Mouse (Mus musculus) cerebellum, adult 9-10 months (tissue): ENCODE results near the gene March1.

Experiments used
- DNase-seq: peaks from one replicate; pipeline ENCODE4 v3.0.0; 2022

March1 gene

DNA sequence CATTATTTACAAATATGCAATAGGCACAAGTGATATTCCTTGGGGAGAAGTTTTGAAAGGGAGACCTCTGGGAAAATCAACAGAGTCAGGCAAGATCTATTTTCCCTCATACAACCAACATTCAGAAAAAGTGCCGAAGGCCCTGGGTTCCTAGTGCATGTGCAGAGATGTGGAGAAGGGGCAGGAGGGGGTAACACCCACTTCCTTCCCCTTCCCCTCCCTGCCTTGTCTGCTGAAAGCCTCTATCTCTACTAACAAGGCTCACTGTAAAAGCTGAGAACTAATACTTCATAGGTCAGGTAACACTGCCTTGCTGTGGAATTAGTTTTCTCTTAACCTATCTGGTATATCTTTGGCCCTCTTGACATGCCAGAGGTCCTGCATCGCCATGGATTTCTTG lies 812.9 kb downstream of the March1 start:
- no peak for DNase-seq

DNA sequence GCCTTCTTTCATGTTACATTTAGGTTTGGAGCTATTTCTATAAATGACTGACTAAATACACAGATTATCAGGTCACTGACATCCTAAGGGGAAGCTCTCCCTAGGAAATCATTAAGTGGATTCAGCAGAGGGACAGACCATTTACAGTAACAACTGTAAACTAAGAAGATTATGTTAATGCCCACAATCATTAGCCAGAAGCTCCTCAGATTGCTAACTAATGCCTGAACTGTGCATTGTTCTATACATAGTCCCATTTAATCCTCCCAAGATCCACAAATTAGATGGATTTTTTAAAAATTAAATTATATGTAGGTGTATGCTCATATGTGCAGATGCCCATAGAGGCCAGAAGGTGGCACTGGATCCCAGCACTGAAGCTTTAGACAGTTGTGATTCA lies 815.9 kb downstream of the March1 start:
- DNase-seq, result no peak

DNA sequence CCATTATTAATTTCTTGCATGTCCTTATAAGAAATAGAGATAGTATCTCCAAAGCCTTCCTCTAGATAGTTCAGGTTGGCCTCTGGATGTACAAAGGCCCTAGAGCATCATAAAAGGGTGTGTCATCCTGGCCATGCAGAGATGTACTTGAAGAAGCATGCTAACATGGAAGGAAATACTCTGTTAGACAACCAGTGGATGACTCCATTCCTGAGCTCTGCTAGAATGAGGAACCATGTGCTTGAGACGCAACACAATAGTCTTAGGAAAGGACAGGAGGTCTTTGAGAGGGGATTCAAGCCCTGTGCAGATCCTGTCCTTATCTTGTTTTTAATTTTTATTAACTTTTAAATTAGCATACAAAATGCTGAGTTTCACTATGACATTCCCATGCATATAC lies 819.1 kb downstream of the March1 start:
- DNase-seq, result no peak

DNA sequence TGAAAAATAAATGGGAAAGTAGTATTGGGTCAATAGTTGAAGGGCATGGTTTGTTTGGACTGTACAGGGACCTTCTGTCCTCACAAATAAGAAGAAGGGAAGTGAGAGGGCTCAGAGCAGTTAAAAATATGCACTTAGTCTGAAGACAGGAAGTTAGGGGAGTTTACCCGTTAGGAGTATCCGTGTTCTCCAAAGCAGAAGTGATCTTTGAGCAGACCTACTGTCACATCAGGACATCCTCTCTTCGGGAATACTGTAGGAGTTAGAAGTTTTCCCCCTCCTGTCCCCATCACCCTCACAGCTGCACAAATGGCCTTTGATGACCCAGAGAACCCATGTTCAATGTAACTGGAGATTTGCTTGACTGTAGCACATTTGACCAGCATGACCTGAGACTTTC lies 820.2 kb downstream of the March1 start:
- DNase-seq, result no peak

DNA sequence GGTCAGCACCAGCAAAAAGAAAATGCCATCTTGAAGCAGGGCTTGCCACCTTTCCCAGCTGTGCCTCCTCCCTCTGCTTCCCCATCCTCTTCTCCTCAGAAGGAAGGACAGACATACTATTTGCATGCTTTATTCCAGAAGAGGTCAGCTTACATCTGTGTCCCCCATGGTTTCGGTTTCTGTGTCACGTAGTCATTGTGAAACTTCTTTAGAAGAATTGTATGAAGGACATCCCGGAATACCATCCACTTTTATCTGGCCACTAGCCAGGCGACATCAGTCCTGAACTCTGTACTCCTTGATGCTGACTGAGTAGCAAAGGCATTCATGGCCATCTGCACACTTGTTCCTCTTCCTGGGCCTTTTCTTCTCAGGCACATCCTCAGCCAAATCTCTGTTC lies 820.8 kb downstream of the March1 start:
- DNase-seq, result no peak

DNA sequence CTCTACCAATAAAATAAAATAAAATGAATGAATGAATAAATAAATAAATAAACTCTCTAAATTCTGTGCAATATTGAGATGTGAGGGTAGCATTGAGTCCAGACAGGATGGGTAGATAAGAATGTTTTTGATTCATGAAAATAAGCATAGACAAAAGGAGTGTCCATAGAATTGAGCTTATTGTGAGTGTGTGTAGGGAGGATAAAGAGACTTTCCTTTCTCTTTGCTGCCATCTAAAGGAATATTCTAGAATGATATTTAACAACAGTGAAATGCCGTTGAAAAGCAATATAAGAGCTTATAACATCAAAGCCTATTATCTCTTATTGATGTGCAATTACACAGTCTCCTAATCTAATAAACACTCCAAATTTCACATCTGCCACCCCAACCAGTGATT lies 823.4 kb downstream of the March1 start:
- peak; percentile 16 for DNase-seq

DNA sequence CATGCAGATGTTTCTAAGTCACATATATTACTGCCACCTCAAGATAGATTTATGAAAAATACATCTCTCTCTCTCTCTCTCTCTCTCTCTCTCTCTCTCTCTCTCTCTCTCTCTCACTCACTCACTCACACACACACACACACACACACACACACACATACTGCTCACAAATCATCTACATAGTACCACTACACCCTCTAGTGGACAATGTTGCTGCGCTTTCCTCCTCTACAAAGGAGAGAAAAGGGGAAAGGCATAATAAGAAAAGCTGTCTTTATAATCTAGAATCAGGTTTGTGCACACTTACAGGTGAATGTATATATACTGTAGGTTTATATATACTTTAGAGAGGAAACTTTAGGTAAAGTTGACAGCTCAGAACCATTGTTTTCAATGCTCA lies 825.1 kb downstream of the March1 start:
- peak; percentile 19 for DNase-seq

DNA sequence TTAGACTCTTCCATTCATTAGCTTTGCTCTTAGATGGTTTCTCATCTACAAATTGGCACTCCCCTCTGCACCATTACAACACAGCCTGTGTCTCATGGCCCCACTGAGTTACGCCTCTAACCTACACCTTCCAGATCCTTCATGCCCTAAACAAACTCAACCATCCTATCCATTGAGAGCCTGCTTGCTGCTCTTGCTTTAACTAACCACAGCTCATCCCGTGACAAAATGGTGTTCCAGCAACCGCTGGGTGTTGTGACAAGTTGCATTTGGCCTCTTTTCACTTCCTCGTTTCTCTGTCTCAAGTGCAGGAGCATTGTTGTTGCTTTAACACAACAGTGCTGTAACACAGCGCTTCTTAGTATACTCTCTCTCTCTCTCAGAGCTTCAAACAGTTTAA lies 826.4 kb downstream of the March1 start:
- DNase-seq, result no peak

DNA sequence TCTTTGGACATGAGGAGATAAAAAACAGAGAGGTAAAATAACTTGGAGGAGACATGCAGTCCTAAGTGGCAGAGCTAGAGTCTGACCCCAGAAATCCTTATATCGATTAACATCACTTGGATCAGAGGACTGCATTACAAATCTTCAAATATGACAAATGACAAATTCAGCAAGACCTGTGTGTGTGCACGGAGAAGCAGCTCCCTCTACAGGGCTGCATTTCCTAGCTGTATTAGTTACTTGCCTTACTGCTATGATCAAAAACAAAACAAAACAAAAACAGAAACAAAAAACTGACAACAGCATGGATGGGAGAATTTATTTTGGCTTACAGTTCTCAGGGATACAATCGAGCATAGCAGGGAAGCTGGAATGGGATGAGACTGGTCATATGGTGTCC lies 827.7 kb downstream of the March1 start:
- DNase-seq, result no peak

DNA sequence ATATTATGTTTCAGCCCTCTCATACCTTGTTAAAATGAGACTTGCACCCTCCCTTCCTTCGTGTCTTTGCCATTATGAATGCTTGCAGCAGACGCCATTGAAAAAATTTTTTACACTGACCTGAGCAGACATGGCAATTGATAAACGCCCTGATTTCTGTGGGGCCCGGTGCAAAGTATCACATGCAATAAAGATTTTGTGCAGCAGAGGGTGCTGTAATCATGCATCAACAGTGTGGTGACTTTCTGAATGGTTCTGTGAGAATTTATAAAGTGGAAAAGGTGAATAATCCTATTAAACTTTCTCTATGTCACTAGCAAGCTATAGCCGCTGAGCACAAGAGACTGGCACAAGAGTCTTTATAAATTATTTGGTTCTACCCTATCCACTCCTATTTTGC lies 833.0 kb downstream of the March1 start:
- DNase-seq, result peak; percentile 20

DNA sequence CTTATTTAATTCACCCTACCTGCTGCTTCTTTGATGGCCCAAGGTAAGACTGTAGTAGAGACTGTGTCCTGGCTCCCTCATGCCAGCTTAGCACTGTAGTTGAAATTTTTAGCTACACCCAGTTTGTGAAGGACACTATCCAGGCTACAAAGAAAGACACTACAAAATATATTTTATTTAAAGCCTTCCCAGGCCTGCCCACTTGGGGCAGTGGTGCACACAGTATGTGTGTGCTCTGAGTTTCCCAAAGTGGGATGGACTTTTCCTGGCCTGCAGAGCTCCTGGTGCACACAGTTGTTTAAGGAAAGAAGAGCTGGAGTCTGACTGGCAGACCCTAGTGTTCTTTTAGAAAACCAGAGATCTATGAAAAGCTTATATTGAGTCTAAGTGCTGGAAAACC lies 839.4 kb downstream of the March1 start:
- no peak for DNase-seq

DNA sequence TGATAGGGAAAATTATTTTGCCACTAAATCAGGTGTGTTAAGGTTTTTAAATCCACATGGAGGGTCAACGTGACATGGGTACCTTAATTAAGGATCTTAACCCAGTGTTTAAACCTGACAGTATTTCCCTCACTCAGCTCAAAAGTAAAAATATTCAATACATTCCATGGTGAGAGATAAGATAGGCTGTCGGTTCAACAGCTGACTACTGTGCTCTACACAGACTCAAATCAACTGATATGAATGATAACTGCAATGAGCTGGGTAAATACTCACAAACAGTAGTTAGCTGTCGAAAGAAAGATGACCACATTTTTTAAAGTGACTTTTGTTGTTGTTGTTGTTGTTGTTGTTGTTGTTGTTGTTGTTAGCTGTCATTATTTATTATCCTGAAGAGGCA lies 852.1 kb downstream of the March1 start:
- DNase-seq, result no peak

DNA sequence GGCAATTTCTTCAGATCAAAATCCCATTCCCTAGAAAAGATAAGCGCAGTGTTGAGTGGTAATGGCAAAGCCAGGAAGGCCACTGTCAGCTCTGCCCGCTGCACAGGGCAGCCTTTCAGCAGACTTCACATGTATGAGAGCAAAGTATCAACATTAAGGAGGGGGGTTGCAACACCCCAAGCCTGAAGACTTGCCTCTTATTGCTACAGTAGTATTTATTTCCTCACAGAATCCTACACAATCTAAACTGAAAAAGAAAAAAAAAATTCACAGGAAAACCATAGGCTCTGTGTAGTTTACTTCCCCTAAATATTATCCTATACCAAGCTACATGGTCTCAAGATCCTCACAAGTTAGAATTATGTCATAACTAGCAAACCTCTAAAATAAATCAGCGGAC lies 859.2 kb downstream of the March1 start:
- DNase-seq, result no peak

DNA sequence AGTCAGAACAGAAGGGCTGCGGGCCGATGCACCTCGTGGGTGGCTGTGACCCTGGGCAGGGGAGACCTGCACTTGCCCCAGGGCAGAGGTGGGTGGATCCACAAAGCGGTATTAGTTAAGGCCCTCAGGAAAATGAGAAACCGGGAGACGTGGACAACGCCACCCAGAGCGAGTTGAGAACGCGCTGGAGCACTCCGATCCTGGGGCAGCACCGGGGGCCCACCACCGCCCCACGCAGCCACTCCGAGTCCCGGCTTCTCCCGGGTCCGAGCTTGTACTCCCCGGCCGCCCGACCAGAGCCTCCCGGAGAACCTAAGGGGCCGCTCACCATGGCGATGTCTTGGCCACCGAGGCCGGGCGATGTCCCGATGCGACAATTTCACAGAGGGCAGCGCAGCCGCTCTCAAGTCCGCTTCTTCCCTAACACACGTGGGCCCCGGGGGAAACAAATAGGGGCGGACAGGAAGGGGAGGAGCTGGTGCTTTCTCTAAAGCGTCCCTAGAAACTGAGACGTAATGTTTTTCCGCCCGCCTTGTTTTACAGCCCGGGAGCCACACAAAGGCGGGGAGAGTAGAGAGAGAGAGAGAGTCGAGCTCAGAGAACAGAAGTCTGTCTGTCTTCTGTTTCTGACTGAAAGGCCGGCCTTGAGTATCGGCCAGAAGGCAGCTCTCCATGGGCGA lies 868.5 kb downstream of the March1 start, which contains the start of gene Tma16:
Gene Tma16 (minus strand): TSS at position 447 of the 680 bp plus-strand sequence.
- DNase-seq, result peak; percentile 85

DNA sequence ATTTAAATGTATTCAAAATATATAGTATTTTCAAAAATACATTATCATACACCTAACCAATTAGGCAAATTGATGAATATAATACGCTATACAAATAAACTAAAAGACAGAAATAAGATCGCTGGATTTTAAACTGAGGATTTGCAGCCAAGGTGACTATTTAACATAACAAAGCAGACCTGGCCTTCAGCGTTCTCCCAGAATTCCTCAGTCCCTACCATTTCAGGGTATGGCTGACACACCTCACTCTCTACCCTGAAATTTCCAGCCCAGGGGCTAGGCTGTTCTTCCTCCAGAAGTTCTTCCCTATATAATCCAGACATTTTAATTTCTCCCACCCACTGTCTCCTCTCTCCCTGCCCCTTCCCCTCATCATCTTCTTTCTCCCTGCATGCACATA lies 870.9 kb downstream of the March1 start:
- DNase-seq, result no peak

DNA sequence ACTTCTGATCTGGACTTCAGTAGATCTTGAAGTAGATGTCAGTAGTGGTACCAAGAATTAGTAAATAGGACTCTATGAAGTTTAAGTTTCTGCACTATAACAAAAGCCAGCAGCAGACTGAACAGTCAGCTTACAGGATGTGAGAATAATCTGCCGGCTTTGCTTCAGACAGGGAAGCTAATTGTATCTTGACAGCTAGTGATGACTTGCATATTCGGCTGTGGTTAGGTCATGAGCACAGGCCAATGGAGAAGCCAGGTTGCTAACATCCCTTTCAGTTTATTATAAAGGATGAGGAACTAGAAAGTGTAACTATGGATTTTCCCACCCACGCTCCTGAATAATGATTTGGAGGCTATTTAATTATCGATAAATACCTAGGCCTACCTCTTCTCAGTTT lies 872.9 kb downstream of the March1 start:
- no peak for DNase-seq

DNA sequence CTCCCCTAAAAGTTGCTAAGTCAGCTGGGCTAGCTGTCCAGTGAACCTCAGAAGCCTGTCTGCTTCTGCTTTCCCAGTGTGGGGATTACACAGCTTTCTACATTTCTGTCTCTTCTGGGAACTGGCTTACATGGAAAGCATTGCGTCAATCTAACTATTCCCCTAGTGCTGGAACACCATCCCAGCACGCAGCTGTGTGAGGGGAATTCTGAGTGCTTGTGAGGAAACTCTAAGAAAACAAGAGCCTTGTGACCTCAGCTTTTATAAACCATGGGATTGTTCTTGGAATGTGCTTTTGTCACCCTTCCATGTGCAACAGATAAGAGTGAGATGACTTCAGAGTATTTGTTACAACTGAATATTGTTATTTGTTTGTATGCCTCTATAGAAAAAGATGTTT lies 876.8 kb downstream of the March1 start:
- no peak for DNase-seq

DNA sequence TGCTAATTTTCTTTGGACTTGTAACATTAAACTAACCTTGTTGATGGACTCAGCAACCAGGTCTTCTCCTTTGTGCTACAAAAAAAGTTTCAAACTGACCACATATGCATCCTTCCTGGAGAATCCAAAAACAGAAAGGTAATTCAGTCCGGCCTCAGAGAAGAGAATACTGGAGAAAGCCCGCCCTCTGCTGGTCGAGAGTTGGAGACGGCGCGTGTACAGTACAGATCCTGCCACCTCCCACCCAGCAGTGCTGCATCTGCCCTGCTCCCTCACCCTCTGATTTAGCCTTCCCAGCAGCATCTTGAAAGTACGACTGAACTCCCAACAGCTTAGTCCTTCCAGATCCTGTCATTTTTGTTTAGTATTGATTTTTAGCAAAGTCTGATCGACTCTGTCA lies 878.0 kb downstream of the March1 start:
- peak; percentile 58 for DNase-seq

DNA sequence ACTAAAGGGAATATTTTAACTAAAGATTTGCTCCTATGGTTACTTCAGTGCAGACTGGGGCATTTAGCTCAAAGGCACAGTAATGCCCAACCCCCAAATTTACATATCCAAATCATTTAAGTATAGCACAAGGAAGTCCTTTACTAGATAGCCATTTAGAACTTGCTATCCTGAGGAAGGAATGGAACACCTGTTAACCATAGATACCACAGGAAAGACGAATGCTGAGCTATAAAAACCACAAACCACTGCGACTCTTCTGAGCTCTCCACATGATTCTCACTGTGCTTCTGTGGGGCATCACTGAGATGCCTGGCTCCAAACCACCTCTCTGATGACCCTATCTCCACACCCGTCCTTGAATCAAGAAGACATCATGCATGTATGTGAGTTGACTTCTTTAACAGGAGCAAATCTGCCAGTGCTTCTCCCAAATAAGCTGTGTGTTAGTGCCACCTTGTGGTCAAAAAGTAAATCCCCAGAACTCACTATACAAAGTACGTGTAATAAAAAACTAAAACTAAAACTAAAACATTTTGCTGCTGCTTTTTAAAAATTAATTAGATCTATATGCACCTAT lies 879.4 kb downstream of the March1 start:
- DNase-seq, result peak; percentile 23

DNA sequence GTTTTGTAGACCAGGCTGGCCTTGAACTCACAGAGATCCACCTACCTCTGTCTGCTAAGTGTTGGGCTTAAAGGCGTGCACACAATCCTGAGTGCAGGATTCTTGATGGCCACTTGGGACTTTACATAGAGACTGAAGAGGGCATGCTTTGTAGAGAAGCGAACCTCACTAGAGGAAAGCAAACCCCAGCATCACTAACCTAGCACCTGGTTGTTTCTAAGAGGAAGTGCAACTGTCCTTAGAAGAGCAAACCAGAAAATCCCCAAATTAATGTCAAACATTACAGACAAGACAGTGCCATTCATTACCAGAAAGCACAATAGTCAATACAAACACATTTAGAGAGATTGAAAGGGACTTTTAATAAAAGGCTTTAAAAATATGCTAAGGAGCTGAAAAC lies 885.7 kb downstream of the March1 start:
- no peak for DNase-seq

DNA sequence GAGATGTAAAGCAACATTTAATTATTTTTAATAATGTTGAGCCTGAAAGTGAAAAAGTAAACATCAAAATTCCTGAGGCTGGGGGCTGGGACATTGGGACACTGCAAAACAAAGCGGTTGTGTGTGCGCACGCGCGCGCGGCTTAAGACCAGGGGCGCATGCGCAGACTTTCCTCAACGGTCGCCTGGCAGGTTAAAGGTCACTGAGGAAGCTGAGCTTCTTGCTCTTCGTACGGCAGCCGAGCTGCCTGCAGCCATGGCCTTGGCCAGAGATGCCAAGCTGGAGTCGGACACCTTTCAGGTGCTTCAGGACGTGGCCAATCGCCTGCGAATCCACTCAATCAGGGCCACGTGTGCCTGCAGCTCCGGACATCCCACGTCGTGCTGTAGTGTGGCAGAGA lies 893.8 kb downstream of the March1 start, which contains the start of gene Tktl2:
Gene Tktl2 (plus strand): TSS at position 220 of the 400 bp plus-strand sequence.
- no peak for DNase-seq

DNA sequence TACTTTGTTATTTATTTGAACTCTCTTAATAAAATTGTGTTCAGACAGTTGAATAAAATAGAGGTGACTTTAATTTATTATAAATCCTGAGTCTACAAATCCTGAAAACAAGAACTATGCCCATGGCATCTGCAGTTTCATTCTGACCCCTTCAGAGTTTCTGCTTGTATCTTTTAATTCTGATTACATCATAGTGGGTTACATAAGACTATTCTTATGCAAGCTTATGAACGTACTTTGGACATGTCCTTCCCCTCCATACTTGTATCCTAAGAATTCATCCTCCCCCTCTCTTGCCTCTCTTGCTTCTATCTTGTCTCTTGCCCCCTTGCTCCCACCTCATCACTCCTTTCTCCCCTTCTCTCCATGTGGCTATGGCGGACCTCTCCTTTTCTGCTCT lies 901.4 kb downstream of the March1 start:
- DNase-seq, result no peak

DNA sequence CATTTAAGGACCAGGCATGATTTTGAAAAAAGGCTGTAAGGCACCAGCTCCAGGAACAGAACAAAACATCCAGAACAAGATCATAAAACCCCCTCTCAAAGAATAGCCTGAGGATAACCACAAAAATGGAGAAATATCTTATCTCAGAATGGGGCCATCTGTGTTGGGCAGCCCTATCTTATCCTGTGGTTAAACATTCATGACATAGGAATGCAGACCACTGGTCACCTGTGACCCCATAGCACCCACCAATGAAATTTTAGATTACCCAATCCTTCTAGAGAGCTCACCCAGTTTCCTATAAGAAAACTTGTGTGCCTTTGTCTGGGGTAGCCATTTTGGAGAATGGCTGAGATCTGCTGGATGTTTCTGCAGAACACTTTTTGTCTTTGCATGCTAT lies 902.9 kb downstream of the March1 start:
- no peak for DNase-seq
